Mouse (Mus musculus) limb, embryonic 11.5 days (tissue): ENCODE data around the gene Tbc1d9. TPM values are rescaled to one million over a fixed set of nuclear protein-coding genes. Genes with fewer than 3 reads are reported as not detected.

Experiments
- ATAC-seq: fragments of 200-750 bp; cut with Nextera tagmentation; 2 replicates; pipeline ENCODE4 v1.8.0; 2017; ENCODE audit warnings: low read depth; ENCODE audit not compliant: insufficient number of reproducible peaks, low FRiP score, low TSS enrichment
- DNase-seq: peaks from one replicate; pipeline ENCODE4 v3.0.0-alpha.2; 2015; ENCODE audit warnings: low spot score
- H3K27ac ChIP-seq: fragments of 300-500 bp; sonication (generic); replicated peaks from 2 replicates; pipeline ENCODE4 v1.5.1; 2014; ENCODE audit warnings: low read depth, mild to moderate bottlenecking, low read length
- H3K27me3 ChIP-seq: fragments of 300-500 bp; sonication (generic); 2 replicates; pipeline ENCODE4 v1.6.1; 2014; ENCODE audit warnings: mild to moderate bottlenecking, low read length, mixed read lengths; ENCODE audit not compliant: control insufficient read depth, insufficient read depth
- H3K36me3 ChIP-seq: fragments of 300-500 bp; sonication (generic); 2 replicates; pipeline ENCODE4 v1.6.1; 2014; ENCODE audit warnings: mild to moderate bottlenecking, low read length, moderate library complexity, mixed read lengths; ENCODE audit not compliant: control insufficient read depth, insufficient read depth
- H3K4me1 ChIP-seq: fragments of 300-500 bp; sonication (generic); 2 replicates; pipeline ENCODE4 v1.6.1; 2014; ENCODE audit warnings: low read length, mixed read lengths; ENCODE audit not compliant: control insufficient read depth, insufficient read depth
- H3K4me2 ChIP-seq: fragments of 300-500 bp; sonication (generic); 2 replicates; pipeline ENCODE4 v1.6.1; 2014; ENCODE audit warnings: low read depth, mild to moderate bottlenecking, moderate library complexity; ENCODE audit not compliant: severe bottlenecking
- H3K4me3 ChIP-seq: fragments of 300-500 bp; sonication (generic); 2 replicates; pipeline ENCODE4 v1.5.1; 2014; ENCODE audit warnings: low read depth, low read length
- H3K9ac ChIP-seq: fragments of 300-500 bp; sonication (generic); 2 replicates; pipeline ENCODE4 v1.6.1; 2014; ENCODE audit warnings: mild to moderate bottlenecking, low read length
- H3K9me3 ChIP-seq: fragments of 300-500 bp; sonication (generic); 2 replicates; pipeline ENCODE4 v1.6.1; 2016; ENCODE audit warnings: low read length; ENCODE audit not compliant: control insufficient read depth
- WGBS: fragments of 180-500 bp; shearing (Covaris S2); extraction: QIAGEN DNeasy Blood & Tissue Kit; methylation state at CpG from one replicate; pipeline ENCODE4 v1.1.7; 2014; 5-methylcytosine and 5-hydroxymethylcytosine counted together
- polyA plus RNA-seq: library from polyadenylated mRNA; unstranded; fragments of >200 nt; fragmentation: Nextera tagmentation; extraction: Ambion mirVana; gene quantifications from 2 replicates; pipeline ENCODE4 v1.2.1, GENCODE M21; 2014

Gene Tbc1d9
- polyA plus RNA-seq, 1 experiment from 2014 or later, result 1.6 TPM

DNA sequence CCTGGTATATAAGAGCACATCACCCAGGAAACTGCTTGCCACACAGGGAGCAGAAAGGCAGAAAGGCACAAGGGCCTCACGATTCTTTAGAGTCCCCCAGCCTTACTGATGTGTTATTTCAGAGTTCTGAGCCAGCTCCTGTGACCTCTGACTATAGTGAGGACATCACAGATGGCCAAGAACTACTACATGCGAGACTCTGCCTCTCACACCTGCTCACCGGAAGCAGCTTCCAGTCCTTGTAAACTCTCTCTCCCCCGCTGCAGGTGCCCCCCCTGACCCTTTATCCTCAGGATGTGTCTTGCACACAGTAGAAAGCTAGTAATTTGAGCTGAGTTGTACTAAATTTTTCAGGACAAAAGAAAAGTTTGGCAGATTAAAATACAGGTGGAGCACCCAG is 44.4 kb downstream of the Tbc1d9 start:
- no peaks in the 10 kb centered on the region for H3K9me3 ChIP-seq
- ATAC-seq (no peak), DNase-seq (no peak)
- no peak overlapping the region for H3K27ac ChIP-seq
- H3K36me3 ChIP-seq, result no peaks in the 10 kb centered on the region
- H3K4me3 ChIP-seq, result no peak overlapping the region
- 68% methylated on average over 4 of the region's 4 CpGs for whole genome bisulfite sequencing
- no peak overlapping the region for H3K9ac ChIP-seq
- H3K4me2 ChIP-seq, result no peak overlapping the region
- H3K4me1 ChIP-seq, result no peaks in the 10 kb centered on the region
- H3K27me3 ChIP-seq, result no peaks in the 10 kb centered on the region

DNA sequence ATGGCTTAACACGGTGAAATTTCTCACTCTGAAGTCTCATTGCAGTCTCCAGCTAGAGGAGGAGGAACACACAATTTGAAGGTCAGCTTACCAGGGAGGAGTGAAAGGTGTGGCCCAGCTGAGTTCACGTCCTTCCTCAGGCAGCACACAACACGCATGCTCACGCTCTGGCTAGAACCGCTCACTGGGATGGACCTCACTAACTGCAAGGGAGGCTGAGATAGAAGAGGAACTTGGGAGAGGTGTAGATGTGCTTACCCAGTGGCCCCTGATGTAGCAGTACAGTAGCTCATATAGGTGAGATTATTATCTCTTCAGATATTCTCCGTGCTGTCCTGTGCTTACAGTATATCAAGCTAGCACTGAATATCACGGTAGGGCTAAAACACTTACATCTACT is 45.5 kb downstream of the Tbc1d9 start:
- Histone ChIP-seq H3K9ac (no peak overlapping the region), H3K4me3 (no peak overlapping the region), H3K27me3 (no peaks in the 10 kb centered on the region), H3K36me3 (no peaks in the 10 kb centered on the region), H3K4me1 (no peaks in the 10 kb centered on the region), H3K27ac (no peak overlapping the region), H3K9me3 (no peaks in the 10 kb centered on the region), H3K4me2 (no peak overlapping the region)
- WGBS, result 80% methylated on average over 7 of the region's 7 CpGs
- ATAC-seq (no peak), DNase-seq (no peak)

DNA sequence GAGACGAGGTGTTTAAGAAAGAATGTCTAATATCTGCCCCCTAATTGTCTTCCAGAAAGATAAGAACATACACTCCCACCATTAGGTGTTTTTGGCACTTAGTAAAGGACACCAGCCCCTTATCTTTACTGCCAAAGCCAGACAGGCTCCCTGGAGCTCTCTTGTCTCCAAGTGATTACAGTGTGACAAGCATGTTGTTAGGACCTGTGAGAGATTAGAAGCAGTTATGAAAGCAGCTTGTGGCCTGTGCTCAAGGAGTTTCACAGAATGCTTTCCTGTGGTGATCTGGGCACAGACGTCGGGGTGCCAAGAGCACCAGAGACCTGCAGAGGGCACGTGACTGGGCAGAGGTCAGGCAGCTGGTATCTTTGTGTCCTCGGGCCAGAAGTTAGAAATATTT is 49.9 kb downstream of the Tbc1d9 start:
- H3K4me1 ChIP-seq, result no peaks in the 10 kb centered on the region
- no peak overlapping the region for H3K4me3 ChIP-seq
- no peak overlapping the region for H3K9ac ChIP-seq
- ATAC-seq (no peak), DNase-seq (no peak)
- no peaks in the 10 kb centered on the region for H3K27me3 ChIP-seq
- no peaks in the 10 kb centered on the region for H3K36me3 ChIP-seq
- no peaks in the 10 kb centered on the region for H3K9me3 ChIP-seq
- 71% methylated on average over 5 of the region's 5 CpGs for WGBS
- no peak overlapping the region for H3K27ac ChIP-seq
- no peak overlapping the region for H3K4me2 ChIP-seq

DNA sequence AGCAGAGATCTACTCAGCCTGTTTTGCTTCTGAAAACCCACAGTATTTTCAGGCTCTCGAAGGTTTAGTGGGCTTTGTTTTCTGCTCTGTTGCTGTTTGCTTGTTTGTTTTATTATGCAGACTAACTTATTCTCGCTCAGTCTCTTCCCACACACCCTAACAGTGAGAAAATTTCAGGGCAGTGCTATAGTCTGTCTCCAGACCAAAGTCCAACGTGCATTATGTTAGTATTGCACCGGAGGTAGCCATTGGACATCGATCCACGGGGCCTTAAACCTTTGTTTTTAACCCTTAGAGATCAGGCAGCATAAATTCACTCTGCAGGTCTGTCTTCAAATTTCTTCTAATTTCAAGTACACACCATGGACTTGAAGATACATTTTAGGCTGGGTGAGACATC is 51.4 kb downstream of the Tbc1d9 start:
- H3K27ac ChIP-seq, result no peak overlapping the region
- no peaks in the 10 kb centered on the region for H3K36me3 ChIP-seq
- H3K4me1 ChIP-seq, result no peaks in the 10 kb centered on the region
- no peaks in the 10 kb centered on the region for H3K27me3 ChIP-seq
- 82% methylated on average over 6 of the region's 6 CpGs for WGBS
- ATAC-seq (no peak), DNase-seq (no peak)
- H3K9ac ChIP-seq, result no peak overlapping the region
- H3K4me3 ChIP-seq, result no peak overlapping the region
- no peaks in the 10 kb centered on the region for H3K9me3 ChIP-seq
- H3K4me2 ChIP-seq, result no peak overlapping the region

DNA sequence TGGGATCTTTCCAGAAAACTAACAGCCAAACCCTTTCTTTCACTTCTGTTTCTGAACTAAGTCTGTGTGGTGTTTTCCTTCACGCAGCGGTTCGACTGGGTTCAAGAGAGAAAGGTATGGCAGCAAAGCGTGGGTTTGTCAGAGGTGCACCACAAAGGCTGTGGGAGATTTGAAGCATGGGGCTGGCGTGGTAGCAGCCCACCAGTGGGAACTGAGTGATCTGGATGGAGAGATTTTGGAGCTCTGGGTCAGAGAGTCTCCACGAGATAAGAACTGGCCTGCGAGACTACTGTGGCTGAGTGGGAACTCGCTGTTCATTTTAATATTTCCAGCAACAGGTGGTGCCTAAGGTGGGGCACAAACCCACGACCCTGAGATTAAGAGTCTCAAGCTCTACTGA is 52.0 kb downstream of the Tbc1d9 start:
- Histone ChIP-seq H3K4me2 (no peak overlapping the region), H3K9ac (no peak overlapping the region), H3K27me3 (no peaks in the 10 kb centered on the region), H3K4me3 (no peak overlapping the region), H3K9me3 (no peaks in the 10 kb centered on the region), H3K4me1 (no peaks in the 10 kb centered on the region), H3K36me3 (no peaks in the 10 kb centered on the region), H3K27ac (no peak overlapping the region)
- 92% methylated on average over 9 of the region's 9 CpGs for WGBS
- DNase-seq, result no peak
- ATAC-seq, result no peak

DNA sequence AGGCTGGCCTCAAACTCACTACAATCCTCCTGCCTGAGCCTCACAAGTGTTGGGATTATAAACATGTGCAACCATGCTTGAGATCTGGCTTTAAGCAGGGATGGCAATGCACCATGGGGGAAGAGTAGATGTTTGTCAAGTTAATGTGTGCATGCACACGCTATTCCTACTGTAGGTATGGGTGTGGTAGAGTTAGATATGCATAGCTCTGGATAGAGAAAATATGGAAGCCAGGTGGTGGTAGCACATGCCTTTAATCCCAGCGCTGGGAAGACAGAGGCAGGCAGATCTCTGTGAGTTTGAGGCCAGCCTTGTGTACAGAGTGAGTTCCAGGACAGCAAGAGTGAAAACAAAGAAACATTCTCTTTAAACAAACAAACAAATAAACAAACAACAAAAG is 52.7 kb downstream of the Tbc1d9 start:
- no peaks in the 10 kb centered on the region for H3K4me1 ChIP-seq
- H3K4me2 ChIP-seq, result no peak overlapping the region
- no peak overlapping the region for H3K9ac ChIP-seq
- H3K36me3 ChIP-seq, result no peaks in the 10 kb centered on the region
- no peaks in the 10 kb centered on the region for H3K27me3 ChIP-seq
- H3K9me3 ChIP-seq, result no peaks in the 10 kb centered on the region
- ATAC-seq (no peak), DNase-seq (no peak)
- 95% methylated on average over 2 of the region's 2 CpGs for WGBS
- H3K4me3 ChIP-seq, result no peak overlapping the region
- H3K27ac ChIP-seq, result no peak overlapping the region

DNA sequence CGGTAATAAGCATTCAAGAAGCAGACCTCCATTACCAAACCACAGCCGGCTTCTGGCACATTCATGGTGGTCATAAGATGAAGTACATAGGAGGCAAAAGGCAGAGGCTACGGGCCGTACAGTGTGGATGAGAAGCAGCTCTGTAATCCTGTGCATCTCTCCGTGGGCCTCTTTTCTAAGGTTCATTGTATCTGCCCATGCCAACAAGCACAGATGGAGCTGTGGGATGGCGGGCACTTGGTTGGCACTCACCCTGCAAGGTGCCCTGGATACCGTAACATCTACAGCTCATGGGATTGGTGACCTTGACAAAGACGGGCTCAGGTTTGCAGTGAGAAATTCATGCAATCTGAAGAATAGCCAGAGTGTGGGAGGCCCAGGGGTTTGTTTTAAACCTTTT is 54.2 kb downstream of the Tbc1d9 start:
- Histone ChIP-seq H3K9me3 (no peaks in the 10 kb centered on the region), H3K4me2 (no peak overlapping the region), H3K36me3 (no peaks in the 10 kb centered on the region), H3K9ac (no peak overlapping the region), H3K27ac (no peak overlapping the region), H3K27me3 (no peaks in the 10 kb centered on the region), H3K4me1 (no peaks in the 10 kb centered on the region), H3K4me3 (no peak overlapping the region)
- WGBS, result 95% methylated on average over 8 of the region's 8 CpGs
- DNase-seq, result no peak
- no peak for ATAC-seq

DNA sequence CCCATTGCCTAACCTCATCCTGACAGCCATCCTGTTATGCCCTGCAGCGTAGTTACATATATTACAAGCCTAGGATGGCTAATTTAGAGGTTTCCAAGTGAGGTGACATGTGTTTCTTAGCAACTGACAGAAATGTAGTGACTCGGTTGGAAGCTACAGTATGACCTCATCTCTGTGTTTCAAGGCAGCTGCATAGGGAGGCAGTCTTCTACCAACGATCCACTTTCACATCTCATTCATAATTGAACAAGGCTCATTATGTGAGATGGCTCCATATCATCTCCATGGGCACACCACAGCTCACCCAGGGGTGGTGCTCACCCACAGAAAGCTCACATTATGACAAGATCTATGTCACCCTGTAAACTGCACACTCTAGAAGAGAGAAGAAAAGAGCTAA is 55.6 kb downstream of the Tbc1d9 start:
- Histone ChIP-seq H3K9me3 (no peaks in the 10 kb centered on the region), H3K4me1 (no peaks in the 10 kb centered on the region), H3K27ac (no peak overlapping the region), H3K36me3 (no peaks in the 10 kb centered on the region), H3K27me3 (no peaks in the 10 kb centered on the region), H3K4me3 (no peak overlapping the region), H3K4me2 (no peak overlapping the region), H3K9ac (no peak overlapping the region)
- WGBS, result 83% methylated on average over 3 of the region's 3 CpGs
- ATAC-seq (no peak), DNase-seq (no peak)

DNA sequence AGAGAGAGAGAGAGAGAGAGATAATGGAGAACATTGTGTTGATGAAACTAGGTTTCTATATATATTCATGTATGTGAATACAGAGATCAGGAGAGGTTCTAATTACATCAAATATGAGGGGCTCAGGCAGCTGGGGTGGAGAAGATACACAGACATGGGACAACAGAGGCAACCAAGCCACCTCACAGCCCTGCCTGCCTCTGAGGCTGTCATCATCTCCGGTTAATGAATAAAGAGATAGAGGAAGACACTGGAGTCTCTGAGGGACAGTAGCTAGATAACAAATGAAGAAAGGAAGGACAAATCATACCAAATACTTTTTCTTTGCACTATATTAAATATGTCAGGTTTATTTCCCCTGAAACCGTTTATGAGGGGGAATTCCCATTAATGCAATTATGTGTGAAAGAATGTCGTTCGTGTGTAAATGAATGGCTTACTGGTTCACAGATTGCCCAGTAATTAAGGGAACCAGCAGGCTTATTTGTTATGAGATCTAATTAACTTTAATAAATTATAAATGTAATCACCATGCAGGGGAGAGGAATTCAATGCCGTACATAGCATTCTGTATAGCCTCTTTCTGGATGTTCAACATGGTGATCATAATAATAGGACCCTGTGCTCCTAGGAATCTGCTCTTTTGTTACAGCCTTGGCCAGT is 59.7 kb downstream of the Tbc1d9 start:
- 75% methylated on average over 5 of the region's 5 CpGs for WGBS
- Histone ChIP-seq H3K27me3 (no peaks in the 10 kb centered on the region), H3K27ac (no peak overlapping the region), H3K4me1 (no peaks in the 10 kb centered on the region), H3K36me3 (no peaks in the 10 kb centered on the region), H3K9me3 (no peaks in the 10 kb centered on the region), H3K4me2 (no peak overlapping the region), H3K9ac (no peak overlapping the region), H3K4me3 (no peak overlapping the region)
- ATAC-seq (no peak), DNase-seq (no peak)
